Mouse (Mus musculus) cerebellum, postnatal 36 days (tissue): ENCODE data around the gene Foxc2.

Experiments used
- DNase-seq, 2 experiments: peaks; one replicate each; pipeline ENCODE4 v3.0.0; 2021 to 2022; ENCODE audit warnings: mixed read lengths in 2 of 2

The Foxc2 gene

GRCm38 (mm10) chr8:121152394-121152793, 36.4 kb downstream of the Foxc2 start:
- DNase-seq, result no peak

GRCm38 (mm10) chr8:121156990-121157491, 41.1 kb downstream of the Foxc2 start:
- DNase-seq, result no peak

- DNase-seq, result no peak
Observed at GRCm38 (mm10) chr8:121158812-121159211, 42.8 kb downstream of the Foxc2 start.

- DNase-seq, result no peak
Observed at GRCm38 (mm10) chr8:121161437-121161836, 45.5 kb downstream of the Foxc2 start.

GRCm38 (mm10) chr8:121162413-121162812, 46.4 kb downstream of the Foxc2 start:
- DNase-seq, result no peak

GRCm38 (mm10) chr8:121162906-121163695, 47.1 kb downstream of the Foxc2 start:
- DNase-seq, result no peak

- DNase-seq, result no peak
Observed at GRCm38 (mm10) chr8:121164017-121164469, 48.1 kb downstream of the Foxc2 start.

GRCm38 (mm10) chr8:121168033-121168432, 52.1 kb downstream of the Foxc2 start:
- no peak for DNase-seq
